Mouse (Mus musculus) urinary bladder, postnatal 10 days (tissue): ENCODE results near the gene Rnf130.

Source experiments
- DNase-seq: peaks from one replicate; pipeline ENCODE4 v3.0.0; 2022; ENCODE audit warnings: low spot score

Gene Rnf130

GRCm38 (mm10) chr11:50138206-50138822, 113.2 kb downstream of the Rnf130 start:
- no peak for DNase-seq

DNA sequence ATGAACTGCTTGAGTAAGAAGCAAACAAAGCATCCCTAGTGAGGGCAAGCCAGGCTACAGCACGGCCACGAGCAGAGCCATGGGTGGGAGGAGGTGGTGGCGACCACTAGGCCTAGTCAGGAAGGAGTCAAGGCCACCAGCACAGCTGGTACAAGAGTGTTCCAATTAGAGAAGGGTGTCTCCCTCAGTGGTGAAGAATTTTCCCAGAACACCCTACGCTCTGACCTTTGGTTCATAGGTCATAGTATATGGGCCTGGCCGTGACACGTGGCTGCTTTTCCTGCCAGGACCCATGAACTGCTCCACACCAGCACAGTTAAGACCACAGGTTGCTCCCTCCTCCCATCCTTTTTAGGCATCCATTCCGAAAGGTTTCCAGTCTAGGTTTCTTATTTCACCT, 114.4 kb downstream of the Rnf130 start:
- DNase-seq: no peak

- no peak for DNase-seq
Measured at GRCm38 (mm10) chr11:50145529-50145928, 120.4 kb downstream of the Rnf130 start.

DNA sequence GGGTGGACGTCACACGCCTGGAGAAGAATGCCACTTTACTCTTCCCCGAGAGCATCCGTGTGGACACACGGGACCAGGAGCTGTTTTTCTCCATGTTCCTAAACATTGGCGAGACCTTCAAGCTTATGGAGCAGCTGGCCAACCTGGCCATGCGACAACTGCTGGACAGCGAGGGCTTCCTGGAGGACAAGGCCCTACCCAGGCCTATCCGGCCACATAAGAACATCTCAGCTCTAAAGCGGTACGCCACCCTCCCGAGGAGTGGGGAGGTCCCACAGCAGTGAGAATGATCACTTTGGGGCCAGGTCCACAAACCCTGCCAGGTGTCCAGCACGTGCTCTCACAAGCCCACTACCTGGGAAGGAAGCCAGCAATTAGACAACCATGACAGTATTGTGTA, 121.0 kb downstream of the Rnf130 start:
- DNase-seq: no peak

GRCm38 (mm10) chr11:50147267-50147957, 122.3 kb downstream of the Rnf130 start:
- DNase-seq: no peak

- no peak for DNase-seq
Measured at GRCm38 (mm10) chr11:50147958-50148476, 122.9 kb downstream of the Rnf130 start.

- no peak for DNase-seq
Measured at GRCm38 (mm10) chr11:50149200-50149599, 124.1 kb downstream of the Rnf130 start.

DNA sequence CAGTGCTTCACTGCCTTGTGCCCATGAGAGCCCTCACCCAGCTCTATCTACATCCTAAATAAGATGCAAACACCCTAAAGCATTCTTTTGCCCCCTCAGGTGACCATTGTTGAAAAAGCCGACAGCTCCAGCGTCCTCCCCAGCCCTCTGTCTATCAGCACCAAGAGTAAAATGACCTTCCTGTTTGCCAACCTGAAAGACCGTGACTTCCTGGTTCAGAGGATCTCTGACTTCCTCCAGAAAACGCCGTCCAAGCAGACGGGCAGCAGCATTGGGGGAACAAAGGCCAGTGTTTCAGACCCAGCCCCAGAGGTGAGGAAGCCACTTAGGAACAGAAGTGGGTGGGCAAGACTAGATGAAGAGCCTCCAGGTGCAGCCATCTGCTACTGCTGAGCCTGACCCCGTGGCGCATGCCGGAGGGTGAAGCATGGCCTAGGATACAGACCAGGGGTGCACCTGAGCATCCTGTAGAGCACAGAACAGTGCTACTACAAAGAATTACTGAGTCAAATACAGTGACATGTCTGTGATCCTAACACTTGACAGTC, 124.5 kb downstream of the Rnf130 start:
- DNase-seq: no peak

DNA sequence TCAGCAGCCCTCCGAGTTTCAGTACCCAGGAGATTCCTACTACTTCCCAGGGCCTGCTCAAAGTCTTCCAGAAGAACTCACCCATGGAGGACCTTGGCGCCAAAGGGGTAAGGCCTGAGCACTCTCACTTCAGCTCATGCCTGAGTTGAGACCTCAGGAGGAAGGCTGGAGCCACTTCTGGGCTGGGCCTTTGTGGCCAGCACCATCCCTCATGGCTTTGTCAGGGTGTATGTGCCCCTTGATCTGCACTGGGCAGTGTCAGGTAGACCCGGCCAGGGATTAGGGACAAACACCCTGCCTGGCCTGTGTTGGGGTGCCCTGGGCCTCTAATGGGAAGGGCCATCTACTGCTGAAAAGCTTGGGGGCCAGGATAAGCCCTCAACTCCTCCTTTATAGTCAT, 126.2 kb downstream of the Rnf130 start:
- no peak for DNase-seq

GRCm38 (mm10) chr11:50154166-50154565, 129.0 kb downstream of the Rnf130 start:
- DNase-seq: no peak
